Mouse (Mus musculus) adrenal gland, postnatal 0 days (tissue): Measurements from ENCODE around the gene Sly. TPM values are rescaled to one million over a fixed set of nuclear protein-coding genes. Genes with fewer than 3 reads are reported as not detected.

ENCODE experiments used
- polyA plus RNA-seq: library from polyadenylated mRNA; unstranded; fragments of >200 nt; fragmentation: Nextera tagmentation; extraction: Ambion mirVana; gene quantifications from 2 replicates; pipeline ENCODE4 v1.2.1, GENCODE M21; 2015

The Sly gene
- not detected in 2 replicates for polyA plus RNA-seq

DNA sequence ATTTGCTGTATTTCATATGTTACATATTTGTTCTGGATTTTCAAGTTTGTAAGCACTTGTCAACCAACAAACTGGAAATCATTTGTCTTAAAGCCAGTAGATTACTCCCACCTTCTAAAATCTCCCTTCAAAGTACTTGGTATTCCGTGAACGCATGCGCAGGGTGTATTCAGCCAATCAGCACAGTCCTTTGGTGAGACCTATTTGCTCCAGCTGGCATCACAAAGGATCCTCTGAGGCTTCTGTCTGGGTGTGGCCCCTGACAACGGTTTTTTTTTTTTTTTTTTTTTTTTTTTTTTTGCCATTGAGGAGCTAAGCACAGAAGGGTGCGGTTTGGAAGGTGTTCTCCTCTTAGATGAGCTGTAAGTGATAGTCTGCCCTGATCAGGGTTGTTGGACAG, at the start of gene Sly:
TSS of gene Sly (plus strand) at position 301 of the 400 bp plus-strand sequence.

